Mouse (Mus musculus): ENCODE data around the gene Lrmda.
A peak's percentile ranks its signal among the peaks of the same experiment; 100 is the strongest.

The Lrmda gene

GRCm38 (mm10) chr14:22019252-22019948, at the start of gene Lrmda:
TSS of gene Lrmda (plus strand) at chr14:22019712.
- DNase-seq = peak; percentile 87

- peak; percentile 94 for DNase-seq
Observed at GRCm38 (mm10) chr14:21981462-21981861, 38.0 kb upstream of the Lrmda start.

- peak; percentile 68 for DNase-seq
Observed at GRCm38 (mm10) chr14:21982096-21982591, 37.4 kb upstream of the Lrmda start.

GRCm38 (mm10) chr14:21982592-21983310, 36.8 kb upstream of the Lrmda start:
- DNase-seq = peak; percentile 72

- peak; percentile 68 for DNase-seq
Observed at GRCm38 (mm10) chr14:21983311-21983949, 36.1 kb upstream of the Lrmda start.

GRCm38 (mm10) chr14:21983950-21984730, 35.4 kb upstream of the Lrmda start:
- no peak for DNase-seq

- peak; percentile 74 for DNase-seq
Observed at GRCm38 (mm10) chr14:21984757-21985425, 34.6 kb upstream of the Lrmda start.

GRCm38 (mm10) chr14:21985426-21985931, 34.0 kb upstream of the Lrmda start:
- DNase-seq = peak; percentile 65

GRCm38 (mm10) chr14:21985981-21986732, 33.4 kb upstream of the Lrmda start:
- peak; percentile 92 for DNase-seq

GRCm38 (mm10) chr14:21986733-21987659, 32.5 kb upstream of the Lrmda start:
- DNase-seq = peak; percentile 80

GRCm38 (mm10) chr14:21987660-21988576, 31.6 kb upstream of the Lrmda start:
- DNase-seq = peak; percentile 98

GRCm38 (mm10) chr14:21988577-21989290, 30.8 kb upstream of the Lrmda start:
- DNase-seq = peak; percentile 73

- peak; percentile 87 for DNase-seq
Observed at GRCm38 (mm10) chr14:21989291-21989913, 30.1 kb upstream of the Lrmda start, which contains the start of gene Zfp503. TSS of gene Zfp503 (minus strand) at chr14:21989601.

- peak; percentile 66 for DNase-seq
Observed at GRCm38 (mm10) chr14:21990321-21991021, 29.0 kb upstream of the Lrmda start.

GRCm38 (mm10) chr14:21991251-21991780, 28.2 kb upstream of the Lrmda start:
- DNase-seq = peak; percentile 81

- DNase-seq = peak; percentile 54
Observed at GRCm38 (mm10) chr14:21991856-21992255, 27.7 kb upstream of the Lrmda start.

Measured in kidney, postnatal 10 days (tissue).